Mouse (Mus musculus): Measurements from ENCODE around the gene Necap2. TPM values are rescaled to one million over a fixed set of nuclear protein-coding genes. Genes with fewer than 3 reads are reported as not detected.

Necap2 gene
- 60.3 and 64.9 TPM in 2 replicates for polyA plus RNA-seq (2012; rRNA removed)

DNA sequence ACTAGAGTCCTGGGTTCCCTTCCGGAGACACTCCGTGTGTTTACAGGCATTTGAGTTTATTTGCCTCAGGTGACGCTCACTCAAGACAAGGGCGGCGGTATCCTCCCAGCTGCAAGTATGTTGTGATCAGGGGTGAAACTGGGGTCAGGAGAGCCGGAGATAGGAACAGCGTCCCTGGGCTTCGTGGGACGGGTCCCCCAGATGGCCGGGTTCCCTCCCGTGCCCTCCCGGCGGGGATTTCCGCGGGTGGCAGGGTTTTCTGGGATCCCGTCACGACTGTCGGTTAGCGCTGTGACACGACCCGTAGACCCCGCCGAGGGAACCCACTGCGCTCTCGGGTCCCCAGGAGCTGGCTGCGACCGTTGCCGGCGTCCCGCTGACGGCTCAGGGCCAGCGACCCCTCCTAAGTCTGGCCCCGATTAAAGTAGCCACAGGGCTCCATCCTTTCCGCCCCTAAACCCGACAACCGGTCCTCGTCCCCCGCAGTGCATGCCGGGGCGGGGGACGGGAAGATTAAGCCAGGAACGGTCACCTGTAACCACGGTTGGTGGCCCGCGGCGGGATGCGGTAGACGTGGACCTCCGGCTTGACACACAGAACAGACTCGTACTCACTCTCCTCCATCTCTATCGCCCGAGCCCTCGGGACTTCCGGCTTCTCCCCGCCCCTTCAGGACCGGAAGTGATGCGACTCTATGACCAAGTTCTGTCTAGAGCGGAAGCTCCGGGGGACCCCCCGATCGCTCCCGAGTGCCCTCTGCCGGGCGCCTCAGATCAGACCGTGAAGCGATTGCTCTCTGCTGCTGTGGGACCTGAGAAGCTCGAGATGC is at the start of gene Necap2:
Gene Necap2 (minus strand): TSS at position 677 of the 829 bp plus-strand sequence.
- H3K36me3 ChIP-seq (ENCODE audit: control insufficient read depth, insufficient read depth, low read length), result no peaks in the 10 kb centered on the region
- peaks cover 8% of the 10 kb centered on the region; the same call in 1 of the 2 replicates for H3K4me1 ChIP-seq (ENCODE audit: control insufficient read depth, insufficient read depth, low read length)
- TF ChIP-seq CTCF (conservative IDR thresholded peaks at IDR 0.05; ENCODE audit: insufficient read depth, insufficient read length, low read depth, low read length) (peak; percentile 65), POLR2A (IDR thresholded peaks at IDR 0.05; ENCODE audit: low read depth, low read length) (peak; percentile 89)
- H3K27me3 ChIP-seq (replicated peaks; ENCODE audit: control insufficient read depth, insufficient read depth, low read length), result no peaks in the 10 kb centered on the region
- DNase-seq, result peak; percentile 97
- under 1% methylated on average over 67 of the region's 67 CpGs for WGBS
- no peak within 1 kb of the TSS; the same call in 1 of the 2 replicates for H3K27ac ChIP-seq (ENCODE audit: insufficient read depth, low read depth, low read length)
- peak within 1 kb of the TSS; percentile 81 for H3K4me3 ChIP-seq (ENCODE audit: insufficient read depth, low read depth, low read length)

DNA sequence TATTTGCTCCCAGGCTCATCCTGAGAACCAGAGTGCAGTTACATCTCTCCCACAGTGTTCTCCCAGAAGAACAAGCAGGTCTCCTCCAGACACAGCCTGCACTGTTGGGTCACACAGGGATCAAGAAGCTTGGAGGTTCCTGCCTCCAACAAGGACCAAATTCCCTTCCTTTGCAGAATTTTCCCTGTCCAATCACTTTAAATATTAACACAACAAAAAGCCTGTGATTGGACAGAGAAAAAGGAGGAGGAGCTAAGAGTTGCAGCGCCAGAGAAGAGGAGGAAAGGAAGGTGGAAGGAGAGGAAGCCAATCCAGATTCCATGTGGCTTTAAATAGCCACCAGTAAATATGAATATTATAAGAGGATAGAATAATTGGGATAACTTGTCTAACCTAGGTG is 44.9 kb upstream of the Necap2 start:
- Histone ChIP-seq H3K27me3 (replicated peaks; ENCODE audit: control insufficient read depth, insufficient read depth, low read length) (no peaks in the 10 kb centered on the region), H3K27ac (ENCODE audit: insufficient read depth, low read depth, low read length) (no peak overlapping the region), H3K4me3 (ENCODE audit: insufficient read depth, low read depth, low read length) (no peak overlapping the region), H3K36me3 (ENCODE audit: control insufficient read depth, insufficient read depth, low read length) (0 out of 2 replicates have a peak, but pooled peaks cover under 1% of the 10 kb centered on the region), H3K4me1 (ENCODE audit: control insufficient read depth, insufficient read depth, low read length) (peaks cover 7% of the 10 kb centered on the region; the same call in 1 of the 2 replicates)
- TF ChIP-seq CTCF (conservative IDR thresholded peaks at IDR 0.05; ENCODE audit: insufficient read depth, insufficient read length, low read depth, low read length) (no peak), POLR2A (IDR thresholded peaks at IDR 0.05; ENCODE audit: low read depth, low read length) (no peak)
- DNase-seq, result peak; percentile 60
- 10% methylated on average over 1 of the region's 1 CpGs for WGBS

- TF ChIP-seq POLR2A (IDR thresholded peaks at IDR 0.05; ENCODE audit: low read depth, low read length), result no peak
- TF ChIP-seq CTCF (conservative IDR thresholded peaks at IDR 0.05; ENCODE audit: insufficient read depth, insufficient read length, low read depth, low read length), result no peak
- H3K27ac ChIP-seq (ENCODE audit: insufficient read depth, low read depth, low read length), result no peak overlapping the region
- 55% methylated on average over 7 of the region's 7 CpGs for WGBS
Observed at GRCm38 (mm10) chr4:141122663-141123062, 44.5 kb upstream of the Necap2 start.

GRCm38 (mm10) chr4:141120700-141121099 is 42.5 kb upstream of the Necap2 start:
- H3K27ac ChIP-seq (ENCODE audit: insufficient read depth, low read depth, low read length), result no peak overlapping the region
- 35% methylated on average over 11 of the region's 11 CpGs for WGBS
- no peak overlapping the region for H3K4me3 ChIP-seq (ENCODE audit: insufficient read depth, low read depth, low read length)
- H3K4me1 ChIP-seq (ENCODE audit: control insufficient read depth, insufficient read depth, low read length), result peaks cover 7% of the 10 kb centered on the region; the same call in 1 of the 2 replicates
- TF ChIP-seq POLR2A (IDR thresholded peaks at IDR 0.05; ENCODE audit: low read depth, low read length) (no peak), CTCF (conservative IDR thresholded peaks at IDR 0.05; ENCODE audit: insufficient read depth, insufficient read length, low read depth, low read length) (peak; percentile 53)
- no peak for DNase-seq
- H3K36me3 ChIP-seq (ENCODE audit: control insufficient read depth, insufficient read depth, low read length), result 0 out of 2 replicates have a peak, but pooled peaks cover 1% of the 10 kb centered on the region
- H3K27me3 ChIP-seq (replicated peaks; ENCODE audit: control insufficient read depth, insufficient read depth, low read length), result no peaks in the 10 kb centered on the region

More at GRCm38 (mm10) chr4:141122663-141123062, 44.5 kb upstream of the Necap2 start:
- 0 out of 2 replicates have a peak, but pooled peaks cover 1% of the 10 kb centered on the region for H3K36me3 ChIP-seq (ENCODE audit: control insufficient read depth, insufficient read depth, low read length)
- no peak for DNase-seq
- H3K4me3 ChIP-seq (ENCODE audit: insufficient read depth, low read depth, low read length), result no peak overlapping the region
- no peaks in the 10 kb centered on the region for H3K27me3 ChIP-seq (replicated peaks; ENCODE audit: control insufficient read depth, insufficient read depth, low read length)
- peaks cover 7% of the 10 kb centered on the region; the same call in 1 of the 2 replicates for H3K4me1 ChIP-seq (ENCODE audit: control insufficient read depth, insufficient read depth, low read length)

DNA sequence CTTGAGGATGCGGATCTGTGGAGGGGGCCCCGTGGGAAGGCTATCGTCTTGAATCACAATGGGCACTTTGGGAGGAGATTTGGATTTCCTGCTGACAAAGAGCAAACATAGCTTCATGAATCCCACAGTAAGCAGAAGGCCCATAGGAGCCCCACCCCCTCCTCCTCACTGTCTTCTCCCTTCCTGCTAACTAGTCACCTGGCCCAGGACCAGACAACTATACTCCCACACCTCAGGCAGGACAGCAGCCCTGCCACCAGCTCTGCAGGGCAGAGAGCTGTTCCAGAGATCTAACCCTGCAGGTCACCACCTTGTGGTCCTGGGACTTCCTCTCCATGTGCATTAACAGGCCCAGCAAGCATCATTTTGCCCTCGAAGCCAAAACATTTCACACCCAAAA is 40.5 kb upstream of the Necap2 start:
- H3K36me3 ChIP-seq (ENCODE audit: control insufficient read depth, insufficient read depth, low read length), result peaks cover 3% of the 10 kb centered on the region; the same call in 1 of the 2 replicates
- 43% methylated on average over 4 of the region's 4 CpGs for WGBS

GRCm38 (mm10) chr4:141115398-141115797 is 37.2 kb upstream of the Necap2 start:
- 79% methylated on average over 8 of the region's 8 CpGs for WGBS
- TF ChIP-seq CTCF (conservative IDR thresholded peaks at IDR 0.05; ENCODE audit: insufficient read depth, insufficient read length, low read depth, low read length) (no peak), POLR2A (IDR thresholded peaks at IDR 0.05; ENCODE audit: low read depth, low read length) (no peak)
- H3K4me1 ChIP-seq (ENCODE audit: control insufficient read depth, insufficient read depth, low read length), result peaks cover 7% of the 10 kb centered on the region; the same call in 1 of the 2 replicates
- peaks cover 3% of the 10 kb centered on the region; the same call in 1 of the 2 replicates for H3K36me3 ChIP-seq (ENCODE audit: control insufficient read depth, insufficient read depth, low read length)
- H3K27me3 ChIP-seq (replicated peaks; ENCODE audit: control insufficient read depth, insufficient read depth, low read length), result no peaks in the 10 kb centered on the region
- no peak overlapping the region for H3K27ac ChIP-seq (ENCODE audit: insufficient read depth, low read depth, low read length)
- DNase-seq, result peak; percentile 36
- no peak overlapping the region for H3K4me3 ChIP-seq (ENCODE audit: insufficient read depth, low read depth, low read length)

More for the DNA sequence above, 40.5 kb upstream of the Necap2 start:
- DNase-seq, result no peak
- H3K27me3 ChIP-seq (replicated peaks; ENCODE audit: control insufficient read depth, insufficient read depth, low read length), result no peaks in the 10 kb centered on the region
- peaks cover 7% of the 10 kb centered on the region; the same call in 1 of the 2 replicates for H3K4me1 ChIP-seq (ENCODE audit: control insufficient read depth, insufficient read depth, low read length)
- H3K4me3 ChIP-seq (ENCODE audit: insufficient read depth, low read depth, low read length), result no peak overlapping the region
- TF ChIP-seq POLR2A (IDR thresholded peaks at IDR 0.05; ENCODE audit: low read depth, low read length) (no peak), CTCF (conservative IDR thresholded peaks at IDR 0.05; ENCODE audit: insufficient read depth, insufficient read length, low read depth, low read length) (no peak)
- no peak overlapping the region for H3K27ac ChIP-seq (ENCODE audit: insufficient read depth, low read depth, low read length)

GRCm38 (mm10) chr4:141114521-141114981 is 36.4 kb upstream of the Necap2 start:
- H3K4me1 ChIP-seq (ENCODE audit: control insufficient read depth, insufficient read depth, low read length), result peaks cover 7% of the 10 kb centered on the region; the same call in 1 of the 2 replicates
- peaks cover 3% of the 10 kb centered on the region; the same call in 1 of the 2 replicates for H3K36me3 ChIP-seq (ENCODE audit: control insufficient read depth, insufficient read depth, low read length)
- no peak overlapping the region for H3K4me3 ChIP-seq (ENCODE audit: insufficient read depth, low read depth, low read length)
- H3K27ac ChIP-seq (ENCODE audit: insufficient read depth, low read depth, low read length), result no peak overlapping the region
- no peak for DNase-seq
- WGBS, result 84% methylated on average over 6 of the region's 6 CpGs
- no peaks in the 10 kb centered on the region for H3K27me3 ChIP-seq (replicated peaks; ENCODE audit: control insufficient read depth, insufficient read depth, low read length)
- no peak for TF ChIP-seq POLR2A (IDR thresholded peaks at IDR 0.05; ENCODE audit: low read depth, low read length)
- TF ChIP-seq CTCF (conservative IDR thresholded peaks at IDR 0.05; ENCODE audit: insufficient read depth, insufficient read length, low read depth, low read length), result no peak
